Mouse (Mus musculus): Measurements from ENCODE around the gene Krt84.

Gene Krt84

DNA sequence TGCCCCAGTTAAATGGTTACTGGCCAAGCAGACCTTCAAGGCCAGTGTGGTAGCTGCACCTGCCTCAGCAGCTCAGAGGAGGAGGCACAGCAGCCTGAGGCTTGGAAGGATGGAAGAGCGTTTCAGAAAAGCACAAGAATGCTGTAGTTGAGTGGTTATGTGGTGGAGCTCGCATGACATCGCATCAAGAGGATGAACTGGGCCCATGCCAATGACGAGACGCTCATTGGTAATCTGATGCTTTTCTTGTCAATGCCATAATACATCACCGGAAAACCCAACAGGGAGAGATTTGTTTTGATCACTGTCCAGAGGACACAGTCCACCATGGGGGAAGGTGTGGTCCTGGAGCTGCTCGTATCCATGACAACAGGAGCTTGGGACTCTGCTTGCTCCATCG, 37.4 kb downstream of the Krt84 start:
- no peak for DNase-seq (ENCODE audit: low read depth)

GRCm38 (mm10) chr15:101494203-101494602, 38.4 kb downstream of the Krt84 start:
- no peak for DNase-seq (ENCODE audit: low read depth)

DNA sequence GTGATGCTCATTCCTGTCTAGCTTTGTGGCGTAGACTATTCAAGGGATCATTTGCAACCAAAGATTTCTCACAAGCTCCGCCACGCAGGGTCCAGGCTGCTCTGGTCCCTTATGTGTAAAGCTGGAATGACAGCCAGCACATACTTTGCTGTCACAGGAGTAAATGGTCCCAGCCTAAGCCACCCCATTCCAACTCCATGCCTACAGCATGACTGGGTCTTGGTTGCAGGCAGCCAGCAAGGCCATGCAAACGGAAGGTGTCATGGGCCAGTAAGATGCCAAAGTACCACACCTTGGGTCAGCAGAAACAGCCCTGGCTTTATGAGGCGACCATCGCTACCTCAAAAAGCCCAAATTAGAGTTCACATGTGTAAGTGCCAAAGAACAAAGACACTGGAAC, 38.9 kb downstream of the Krt84 start:
- no peak for DNase-seq (ENCODE audit: low read depth)

- no peak for DNase-seq (ENCODE audit: low read depth)
Observed at GRCm38 (mm10) chr15:101492718-101493117, 39.9 kb downstream of the Krt84 start.

- DNase-seq (ENCODE audit: low read depth), result no peak
Observed at GRCm38 (mm10) chr15:101491431-101491830, 41.2 kb downstream of the Krt84 start, which contains the start of gene Krt83. Gene Krt83, minus strand, starts transcription at chr15:101491512.

GRCm38 (mm10) chr15:101485911-101486635, 46.5 kb downstream of the Krt84 start:
- DNase-seq (ENCODE audit: low read depth), result peak; percentile 47

DNA sequence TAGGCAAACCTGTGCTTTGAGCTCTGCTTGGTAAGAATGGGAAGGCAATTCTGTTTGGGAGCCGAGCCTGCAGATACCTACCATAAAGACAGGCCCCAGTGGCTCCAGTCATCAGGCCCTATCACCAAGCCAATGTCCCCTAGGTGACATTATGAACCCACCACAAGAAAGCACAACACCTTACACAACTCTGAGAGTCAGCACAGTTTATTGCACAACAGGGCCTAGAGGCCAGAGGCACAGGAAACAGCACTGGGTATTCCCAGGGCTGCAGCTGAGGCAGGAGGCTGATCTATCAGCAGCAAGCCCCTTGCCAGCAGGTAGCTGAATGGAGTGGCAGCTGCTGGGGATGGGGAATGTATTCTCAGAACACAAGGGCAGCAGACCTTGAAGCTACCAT, 47.7 kb downstream of the Krt84 start:
- no peak for DNase-seq (ENCODE audit: low read depth)

DNA sequence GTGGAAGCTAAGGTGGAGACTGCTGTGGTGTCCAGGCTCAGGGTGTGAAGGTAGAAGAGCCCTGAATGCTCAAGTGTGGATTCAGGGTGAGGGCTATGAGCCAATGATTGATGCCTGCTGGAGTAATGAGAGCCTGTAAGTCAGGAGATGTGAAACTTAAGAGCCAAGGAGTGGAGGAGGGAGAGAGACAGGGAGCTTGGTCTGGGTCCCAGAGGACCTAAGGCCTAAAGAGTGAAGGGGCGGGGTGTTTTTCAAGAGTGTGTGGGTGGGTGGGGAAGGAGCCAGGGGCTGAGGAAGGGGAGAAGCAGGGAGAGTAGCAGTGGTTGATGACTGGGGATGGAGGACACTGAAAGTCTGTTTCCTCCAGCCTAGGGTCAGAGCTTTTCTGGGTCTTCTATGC, 49.0 kb downstream of the Krt84 start:
- no peak for DNase-seq (ENCODE audit: low read depth)

DNA sequence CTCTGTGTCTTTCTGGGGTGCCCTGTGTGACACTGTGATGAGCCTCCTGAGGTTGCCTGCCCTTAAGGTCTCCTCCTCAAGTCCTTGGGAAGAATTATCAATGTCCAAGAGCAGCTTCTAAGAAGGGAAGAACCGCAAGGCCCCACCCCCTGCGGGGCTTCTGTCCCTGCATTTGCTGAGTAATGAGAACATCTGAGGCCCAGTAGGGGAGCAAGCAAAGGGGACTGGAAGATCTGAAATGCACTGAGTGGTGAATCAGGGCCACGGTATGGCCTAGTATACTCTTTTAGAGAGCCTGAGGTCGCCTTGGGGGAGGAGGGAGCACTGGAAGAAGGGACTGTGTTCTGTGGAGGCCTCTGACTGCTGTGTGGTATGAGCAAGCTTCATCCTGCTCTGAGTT, 50.6 kb downstream of the Krt84 start:
- DNase-seq (ENCODE audit: low read depth), result no peak

DNA sequence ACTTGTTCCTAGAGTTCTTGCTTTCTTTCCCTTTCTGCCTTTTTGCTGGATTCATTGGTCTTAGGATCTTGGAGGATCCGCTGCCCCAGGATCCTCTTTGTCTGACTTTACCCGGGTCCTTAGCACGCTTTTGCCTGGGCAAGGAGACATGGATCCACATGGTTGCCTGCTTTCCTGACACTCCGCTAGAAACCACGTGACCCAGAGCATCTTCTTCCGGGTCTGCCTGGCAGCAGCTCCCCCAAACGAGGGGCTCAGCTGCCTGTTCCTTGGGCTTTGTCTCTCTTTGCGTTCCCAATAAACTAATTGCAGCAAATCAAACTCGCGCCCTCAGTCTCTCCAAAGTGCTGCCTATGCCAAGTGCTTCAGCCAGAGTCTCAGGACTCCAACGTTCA, 53.0 kb downstream of the Krt84 start:
- DNase-seq (ENCODE audit: low read depth), result no peak

DNA sequence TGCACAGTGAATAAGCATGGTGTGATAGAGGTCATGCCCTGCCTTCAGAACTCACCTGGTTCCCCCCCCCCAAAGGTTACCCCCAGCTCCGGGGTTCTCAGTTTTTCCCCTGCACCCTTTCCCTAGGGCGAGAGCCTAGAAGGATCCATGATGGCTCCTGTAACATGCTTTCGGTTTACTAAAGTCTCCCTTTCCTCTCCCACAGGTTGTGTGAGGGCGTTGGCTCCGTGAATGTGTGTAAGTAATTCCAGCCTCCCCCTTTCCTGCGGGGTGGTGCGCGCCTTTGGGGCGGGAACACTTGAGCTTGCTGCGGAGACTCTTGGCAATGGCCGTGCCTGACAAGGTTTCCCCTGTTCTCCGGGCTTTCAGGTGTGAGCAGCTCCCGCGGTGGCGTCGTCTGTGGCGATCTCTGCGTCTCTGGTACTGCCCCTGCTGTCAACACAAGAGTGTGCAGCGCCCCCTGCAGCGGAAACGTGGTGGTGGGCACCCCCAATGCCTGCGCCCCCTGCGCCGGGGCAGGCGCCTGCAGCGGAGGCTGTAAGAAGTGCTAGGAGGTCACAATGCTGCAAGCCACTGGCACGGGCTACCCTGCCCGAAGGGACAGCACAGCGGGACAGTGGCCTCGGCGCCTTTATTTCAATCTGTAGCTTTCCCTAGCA, 53.5 kb downstream of the Krt84 start:
- DNase-seq (ENCODE audit: low read depth), result peak; percentile 46

Measured in induced T-regulatory cell, adult 2 months (primary cell).